Mouse (Mus musculus) bone marrow, adult 2 months (tissue): ENCODE data around the gene Gls. TPM values are rescaled to one million over a fixed set of nuclear protein-coding genes. Genes with fewer than 3 reads are reported as not detected.

Experiments used
- H3K27ac ChIP-seq: fragments of 200-500 bp; 2 replicates; pipeline ENCODE4 v1.5.1; 2012; ENCODE audit warnings: low read depth, mild to moderate bottlenecking, control low read depth, inconsistent platforms, low read length; ENCODE audit not compliant: control insufficient read depth, poor library complexity, insufficient read depth
- H3K4me1 ChIP-seq: fragments of 200-500 bp; 2 replicates; pipeline ENCODE4 v1.6.1; 2011; ENCODE audit warnings: low read length; ENCODE audit not compliant: control insufficient read depth, insufficient read depth
- H3K4me3 ChIP-seq: fragments of 200-500 bp; replicated peaks from 2 replicates; pipeline ENCODE3; 2011; ENCODE audit warnings: mild to moderate bottlenecking, low read depth, low read length, control low read depth; ENCODE audit not compliant: control insufficient read depth
- CTCF ChIP-seq: fragments of 200-500 bp; IDR thresholded peaks from 2 replicates; pipeline ENCODE4 v1.5.1; 2011; ENCODE audit warnings: low read length, control low read depth; ENCODE audit not compliant: control insufficient read depth, insufficient read depth
- POLR2A ChIP-seq: fragments of 200-500 bp; IDR thresholded peaks from 2 replicates; pipeline ENCODE4 v1.6.1; 2011; ENCODE audit warnings: low read depth, mild to moderate bottlenecking, control low read depth, low read length, borderline replicate concordance; ENCODE audit not compliant: control insufficient read depth
- WGBS: fragments of 180-500 bp; shearing (Covaris S2); methylation state at CpG from one replicate; pipeline ENCODE4 v1.1.7; 2018; 5-methylcytosine and 5-hydroxymethylcytosine counted together
- polyA plus RNA-seq: library from polyadenylated mRNA; stranded (reverse); fragments of >200 nt; gene quantifications from 2 replicates; pipeline ENCODE4 v1.2.4, GENCODE M21; 2011; ENCODE audit warnings: low replicate concordance; ENCODE audit not compliant: missing spikeins, insufficient read depth, insufficient read length

Gene Gls
- polyA plus RNA-seq, 1 experiment, result 43.1 TPM

DNA sequence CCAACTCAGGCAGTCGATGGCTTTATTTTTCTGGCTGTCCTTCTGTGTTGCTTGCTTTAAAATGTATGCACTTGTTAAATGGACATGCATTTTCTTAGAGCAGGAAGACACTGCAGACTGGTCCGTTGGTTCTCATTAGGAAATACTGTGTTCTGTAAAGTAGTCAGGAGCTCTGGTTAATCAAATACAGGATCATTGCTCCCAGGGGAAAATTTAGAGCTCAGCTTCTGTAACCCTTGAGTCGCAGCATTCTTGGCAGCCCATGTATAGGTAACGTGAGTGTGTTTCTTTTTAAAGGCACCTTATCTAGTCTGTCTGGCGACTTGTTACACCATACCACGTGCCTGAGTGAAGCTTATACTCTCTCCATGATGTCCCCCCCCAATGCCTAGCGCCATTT is 84.9 kb downstream of the Gls start:
- Histone ChIP-seq H3K4me1 (no peaks in the 10 kb centered on the region; the same call in 1 of the 2 replicates), H3K27ac (no peak overlapping the region), H3K4me3 (no peak overlapping the region)
- TF ChIP-seq POLR2A, result no peak
- TF ChIP-seq CTCF, result no peak
- 79% methylated on average over 7 of the region's 7 CpGs for WGBS

DNA sequence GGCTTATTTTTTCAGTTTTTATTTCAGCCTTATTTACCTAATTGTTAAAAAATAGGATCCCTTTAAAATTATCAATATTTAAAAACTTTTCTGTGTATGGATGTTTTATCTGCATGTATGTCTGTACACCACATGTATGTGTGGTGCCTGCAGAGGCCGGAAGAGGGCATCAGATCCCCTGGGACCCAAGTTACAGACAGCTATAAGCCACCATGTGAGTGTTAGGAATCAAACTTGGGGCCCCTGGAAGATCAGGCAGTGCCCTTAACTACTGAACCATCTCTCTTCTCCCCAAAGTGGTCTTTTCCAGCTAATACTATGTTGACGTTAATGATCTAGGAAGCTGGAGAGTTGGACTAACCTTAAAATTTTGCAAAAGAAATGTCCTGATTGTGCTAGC is 85.6 kb downstream of the Gls start:
- 84% methylated on average over 2 of the region's 2 CpGs for WGBS
- no peak overlapping the region for H3K27ac ChIP-seq
- no peaks in the 10 kb centered on the region; the same call in 1 of the 2 replicates for H3K4me1 ChIP-seq
- TF ChIP-seq CTCF (no peak), POLR2A (no peak)
- H3K4me3 ChIP-seq, result no peak overlapping the region

DNA sequence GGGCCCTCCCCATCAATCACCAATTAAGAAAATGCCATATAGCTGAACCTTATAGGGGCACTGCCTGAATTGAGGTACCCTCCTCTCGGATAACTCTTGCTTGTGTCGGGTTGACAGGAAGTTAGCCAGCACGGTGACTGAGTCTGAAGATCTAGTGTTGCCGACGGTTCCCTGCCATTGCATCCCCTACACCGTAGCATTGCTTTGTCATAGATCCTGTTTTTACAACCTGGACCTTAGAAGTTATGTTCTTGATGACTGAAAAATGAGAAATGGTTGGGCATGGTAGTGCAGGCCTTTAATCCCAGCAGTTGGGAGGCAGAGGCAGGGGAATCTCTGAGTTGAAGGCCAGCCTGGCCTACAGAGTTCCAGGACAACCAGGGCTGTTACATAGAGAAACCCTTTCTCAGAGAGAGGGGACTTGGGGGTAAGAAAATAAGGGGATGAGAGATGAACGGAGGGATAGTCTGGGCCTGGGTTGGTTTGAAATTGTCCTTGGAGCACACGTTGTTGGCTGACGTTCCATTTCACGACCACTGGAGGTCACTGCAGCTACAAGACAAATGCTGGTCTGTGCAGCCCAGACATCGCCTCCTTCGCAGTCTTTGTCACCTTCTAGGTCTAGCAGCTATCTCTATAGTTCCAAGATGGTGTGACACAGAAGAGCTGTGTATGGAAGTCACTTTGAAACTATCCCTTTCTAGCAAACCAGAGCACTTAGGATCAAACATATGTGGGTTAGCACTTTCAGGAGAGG is 86.6 kb downstream of the Gls start:
- H3K4me3 ChIP-seq, result no peak overlapping the region
- H3K27ac ChIP-seq, result no peak overlapping the region
- H3K4me1 ChIP-seq, result peaks cover 2% of the 10 kb centered on the region; the same call in 1 of the 2 replicates
- no peak for TF ChIP-seq POLR2A
- peak; percentile 70 for TF ChIP-seq CTCF
- 60% methylated on average over 12 of the region's 12 CpGs for WGBS

DNA sequence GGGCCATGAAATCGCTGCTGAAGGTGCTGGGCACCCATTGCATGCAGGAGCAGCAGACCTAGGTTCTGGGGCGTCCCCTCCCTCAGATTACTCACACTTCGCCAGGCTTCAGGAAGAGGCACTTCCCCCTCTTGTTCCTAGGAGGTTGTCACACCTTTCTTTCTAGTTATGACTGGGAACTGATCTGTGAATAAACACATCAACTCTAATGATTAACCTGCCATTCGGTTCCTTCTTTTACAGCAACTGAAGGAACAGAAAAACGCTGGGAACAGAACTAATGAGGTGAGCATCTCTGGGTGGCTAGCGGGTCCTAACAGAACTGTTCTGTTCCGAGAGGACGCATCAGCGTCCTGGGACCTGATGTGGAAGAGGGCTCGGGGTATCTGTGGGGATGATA is 88.1 kb downstream of the Gls start:
- 88% methylated on average over 10 of the region's 10 CpGs for WGBS

DNA sequence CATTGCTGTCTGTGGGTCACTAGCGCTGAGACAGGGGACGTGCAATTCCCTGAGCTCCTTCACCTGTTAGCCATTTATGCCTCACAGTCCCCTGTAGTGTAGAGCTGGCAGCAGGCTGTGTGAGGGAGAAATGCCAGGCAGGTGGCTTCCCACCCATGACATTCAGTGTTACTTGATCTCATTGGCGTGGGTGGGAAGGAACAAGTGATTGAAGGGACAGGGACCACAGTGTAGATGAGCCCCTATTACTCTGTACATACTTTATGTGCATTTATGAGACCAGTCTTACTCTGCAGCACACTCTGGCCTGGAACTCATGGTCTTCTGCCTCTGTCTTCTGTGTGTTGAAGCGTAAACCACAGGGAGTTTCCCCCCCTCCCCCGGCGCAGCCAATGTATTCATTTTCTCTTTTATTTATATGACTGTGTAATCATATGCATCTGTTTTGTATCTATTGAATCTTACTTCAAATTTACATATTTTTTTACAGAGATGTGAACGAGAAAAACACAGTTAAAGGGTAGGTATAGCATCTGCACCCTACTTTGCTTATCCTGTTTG is 89.4 kb downstream of the Gls start:
- WGBS, result 85% methylated on average over 7 of the region's 7 CpGs
- H3K27ac ChIP-seq, result no peak overlapping the region
- TF ChIP-seq CTCF (no peak), POLR2A (no peak)
- H3K4me3 ChIP-seq, result no peak overlapping the region
- H3K4me1 ChIP-seq, result peaks cover 2% of the 10 kb centered on the region; the same call in 1 of the 2 replicates

More for the DNA sequence above, 88.1 kb downstream of the Gls start:
- TF ChIP-seq CTCF (no peak), POLR2A (no peak)
- no peak overlapping the region for H3K27ac ChIP-seq
- peaks cover 2% of the 10 kb centered on the region; the same call in 1 of the 2 replicates for H3K4me1 ChIP-seq
- H3K4me3 ChIP-seq, result no peak overlapping the region

DNA sequence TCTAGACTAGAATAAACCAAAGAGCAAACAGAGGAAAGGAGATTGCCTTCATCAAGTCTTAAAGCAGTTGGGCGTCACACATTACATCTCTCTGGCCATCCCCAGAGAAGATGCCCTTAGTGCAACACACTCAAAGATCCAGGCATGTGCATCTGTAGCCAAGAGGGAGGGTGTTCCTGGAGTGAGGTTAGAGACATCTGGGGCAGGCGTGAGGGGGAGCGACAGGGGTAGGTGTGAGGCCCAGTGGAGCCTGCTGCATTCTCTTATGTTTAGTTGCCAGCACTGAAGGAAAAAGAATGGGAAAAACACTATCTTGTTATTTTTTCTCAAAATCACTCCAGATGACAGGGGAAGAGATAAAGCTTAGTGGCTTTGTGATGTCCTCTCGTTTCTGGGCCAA is 89.8 kb downstream of the Gls start:
- no peak overlapping the region for H3K4me3 ChIP-seq
- WGBS, result 88% methylated on average over 4 of the region's 4 CpGs
- peaks cover 2% of the 10 kb centered on the region; the same call in 1 of the 2 replicates for H3K4me1 ChIP-seq
- no peak for TF ChIP-seq POLR2A
- no peak for TF ChIP-seq CTCF
- H3K27ac ChIP-seq, result no peak overlapping the region

DNA sequence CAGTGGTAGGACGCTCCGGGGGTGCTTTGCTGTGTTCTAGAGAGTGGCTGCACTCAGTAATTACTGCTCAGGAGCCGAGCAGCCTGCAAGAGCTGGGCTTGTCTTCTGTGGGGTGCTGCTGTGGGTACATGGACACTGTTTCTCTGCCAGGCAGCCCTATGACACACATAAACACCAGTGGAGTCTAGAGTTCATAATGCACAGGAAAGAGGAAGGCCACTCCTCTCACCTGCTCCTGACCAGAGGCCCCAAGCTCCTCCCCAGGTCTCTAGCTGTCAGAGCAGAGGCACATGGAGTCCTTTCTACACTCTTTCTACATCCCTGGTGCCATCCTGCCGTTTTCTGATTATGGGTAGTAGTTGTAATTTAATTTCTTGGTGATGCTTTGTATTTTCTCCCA is 90.9 kb downstream of the Gls start:
- TF ChIP-seq POLR2A, result no peak
- no peak for TF ChIP-seq CTCF
- peaks cover 2% of the 10 kb centered on the region; the same call in 1 of the 2 replicates for H3K4me1 ChIP-seq
- H3K27ac ChIP-seq, result peak overlapping the region; percentile 77
- WGBS, result 69% methylated on average over 4 of the region's 4 CpGs
- H3K4me3 ChIP-seq, result no peak overlapping the region

DNA sequence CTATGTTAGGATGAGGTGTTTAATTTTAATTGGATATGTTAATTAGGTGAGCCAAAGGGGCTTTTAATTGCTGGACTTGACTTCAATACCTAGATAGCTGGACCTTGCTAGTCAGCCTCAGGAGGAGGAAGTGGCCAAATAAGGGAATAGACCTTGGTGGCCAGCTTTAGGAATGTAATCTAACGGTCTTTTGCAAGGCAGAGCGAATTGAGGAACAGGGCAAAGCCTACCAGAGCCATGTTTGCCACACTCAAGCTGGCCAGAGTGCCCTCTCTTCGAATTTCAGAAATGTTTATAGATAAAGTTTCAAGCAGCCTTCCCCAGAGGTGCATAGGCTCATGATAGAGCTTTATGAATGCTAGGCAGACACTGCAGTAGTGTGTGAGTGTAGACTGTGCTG is 91.5 kb downstream of the Gls start:
- Histone ChIP-seq H3K4me1 (peaks cover 2% of the 10 kb centered on the region; the same call in 1 of the 2 replicates), H3K4me3 (no peak overlapping the region), H3K27ac (peak overlapping the region; percentile 77; the same call in 1 of the 2 replicates)
- TF ChIP-seq CTCF, result no peak
- no peak for TF ChIP-seq POLR2A
- WGBS, result 17% methylated on average over 3 of the region's 3 CpGs

DNA sequence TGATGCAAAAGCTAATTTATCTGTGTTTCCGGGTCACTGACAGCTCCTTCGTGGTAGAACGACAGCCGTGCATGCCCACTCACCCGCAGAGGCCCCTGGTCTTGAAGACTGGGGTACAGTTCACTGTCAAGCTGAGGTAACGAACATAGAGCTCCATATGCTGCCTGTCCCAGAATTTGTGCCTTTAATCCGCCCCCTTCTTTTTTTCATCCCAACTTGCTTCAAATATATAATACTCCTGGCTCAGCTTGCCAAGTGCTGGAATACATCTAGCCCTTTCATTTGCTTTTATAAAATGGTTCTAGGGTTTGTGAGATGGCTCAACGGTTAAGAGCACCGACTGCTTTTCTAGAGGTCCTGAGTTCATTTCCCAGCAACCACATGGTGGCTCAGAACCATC is 92.5 kb downstream of the Gls start:
- WGBS, result 88% methylated on average over 9 of the region's 9 CpGs
- Histone ChIP-seq H3K4me1 (peaks cover 2% of the 10 kb centered on the region; the same call in 1 of the 2 replicates), H3K4me3 (no peak overlapping the region), H3K27ac (no peak overlapping the region)
- TF ChIP-seq POLR2A (no peak), CTCF (no peak)
